Comparison of ENCODE assay signal across 8 mouse cellular contexts in the genomic region with DNA sequence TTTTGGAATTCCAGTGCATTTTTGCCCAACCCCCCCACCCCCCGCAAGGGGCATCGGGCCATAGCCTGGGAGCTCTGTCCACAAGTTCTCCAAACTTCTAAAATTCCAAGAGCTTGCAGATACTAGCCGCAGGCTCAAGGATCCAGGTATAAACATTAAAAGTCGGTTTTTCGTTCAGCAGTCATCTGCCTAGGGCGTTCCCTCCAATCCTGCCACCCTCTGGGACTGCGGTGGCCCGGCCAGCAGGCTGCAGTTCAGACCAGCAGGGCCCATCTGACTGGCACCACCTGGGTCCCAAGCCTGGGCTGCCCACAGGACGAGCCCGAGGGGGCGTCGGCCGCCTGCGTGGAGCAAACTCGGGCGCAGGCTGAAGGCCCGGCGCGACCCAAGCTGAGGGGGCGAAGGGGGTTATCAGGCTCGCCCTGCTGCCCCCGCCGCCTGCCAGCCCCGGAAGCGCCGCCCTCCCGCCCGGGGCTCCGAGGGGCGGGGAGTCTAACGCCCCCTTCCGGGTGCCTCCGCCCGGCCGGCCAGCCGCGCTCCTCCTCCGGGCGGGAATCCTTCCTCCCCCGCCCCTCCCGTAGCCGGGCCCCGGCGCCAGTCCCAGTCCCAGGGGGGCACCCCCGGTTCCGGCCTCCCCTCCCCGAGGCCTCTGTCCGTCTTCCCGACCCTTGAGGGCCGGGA. TPM values are rescaled to one million over a fixed set of nuclear protein-coding genes. Genes with fewer than 3 reads are reported as not detected.
DNase-seq lines count a peak whose midpoint lies in the region; ATAC-seq lines count a peak whose summit lies in the region.

No protein-coding gene starts in this region.

- H3K36me3 ChIP-seq in intestine, embryonic 15.5 days: no peaks in the 10 kb centered on the region
- no peaks in the 10 kb centered on the region for H3K36me3 ChIP-seq in liver, embryonic 11.5 days (ENCODE audit: control insufficient read depth, insufficient read depth, low read length)

- peak overlapping the region; percentile 70 for H3K4me2 ChIP-seq in intestine, embryonic 15.5 days (replicated peaks)
- peak overlapping the region; percentile 88 for H3K4me2 ChIP-seq in liver, embryonic 11.5 days

- peak overlapping the region; percentile 94 for H3K27ac ChIP-seq in intestine, embryonic 15.5 days
- peak overlapping the region; percentile 81 for H3K27ac ChIP-seq in liver, embryonic 11.5 days (ENCODE audit: low read depth, low read length)

- H3K9me3 ChIP-seq in intestine, embryonic 15.5 days: no peaks in the 10 kb centered on the region
- no peaks in the 10 kb centered on the region for H3K9me3 ChIP-seq in liver, embryonic 11.5 days (ENCODE audit: control insufficient read depth, low read length)

- H3K4me3 ChIP-seq in intestine, embryonic 15.5 days (replicated peaks): peak overlapping the region; percentile 99
- peak overlapping the region; percentile 72 for H3K4me3 ChIP-seq in liver, embryonic 11.5 days (ENCODE audit: low read depth, low read length)

- peak; percentile 88 for DNase-seq in 416B (ENCODE audit: low read depth)
- peak; percentile 94 for DNase-seq in embryo, embryonic 11 days
- peak; percentile 93 for DNase-seq in gastrocnemius, postnatal 25 days
- peak; percentile 92 for DNase-seq in liver, embryonic 11.5 days (ENCODE audit: low spot score)
- peak; percentile 22 to 73 for DNase-seq in monocyte, adult 2 months (ENCODE audit: low read depth in 1 of 2, low spot score in 2 of 2)
- DNase-seq in testis, postnatal 10 days (ENCODE audit: low spot score): peak; percentile 93

- peaks cover 7% of the 10 kb centered on the region for H3K4me1 ChIP-seq in intestine, embryonic 15.5 days (replicated peaks)
- H3K4me1 ChIP-seq in liver, embryonic 11.5 days (replicated peaks; ENCODE audit: control insufficient read depth, insufficient read depth, low read length): peaks cover 30% of the 10 kb centered on the region

- peak overlapping the region; percentile 98 for H3K9ac ChIP-seq in intestine, embryonic 15.5 days
- H3K9ac ChIP-seq in liver, embryonic 11.5 days (ENCODE audit: low read depth, low read length): peak overlapping the region; percentile 86

- WGBS in intestine, embryonic 15.5 days: under 1% methylated on average over 49 of the region's 50 CpGs
- WGBS in liver, embryonic 11.5 days: 2% methylated on average over 49 of the region's 50 CpGs

- peak; percentile 17 for ATAC-seq in activated CD4-positive, CD25-positive, alpha-beta regulatory T cell, adult 4 months
- ATAC-seq in intestine, embryonic 15.5 days: peak; percentile 89
- peak; percentile 74 for ATAC-seq in liver, embryonic 11.5 days (replicated peaks; ENCODE audit: low FRiP score)

- no peaks in the 10 kb centered on the region for H3K27me3 ChIP-seq in intestine, embryonic 15.5 days (replicated peaks)
- H3K27me3 ChIP-seq in liver, embryonic 11.5 days (replicated peaks; ENCODE audit: control insufficient read depth, insufficient read depth, low read length): no peaks in the 10 kb centered on the region

RNA-seq across cellular contexts. Expression of gene Sp2, which starts 5.7 kb away (rescaled TPM):
- polyA plus RNA-seq in activated CD4-positive, CD25-positive, alpha-beta regulatory T cell, adult 4 months (2017; shearing (Covaris generic)): 10 to 100 TPM; 22.5 to 26.6 TPM
- total RNA-seq in gastrocnemius, postnatal 25 days (2021): 1 to 10 TPM; 8.9 to 9.0 TPM
- 13.3 and 15.1 TPM in 2 replicates for polyA plus RNA-seq in intestine, embryonic 15.5 days (2015; fragmentation: Nextera tagmentation; extraction: Ambion mirVana)
- polyA plus RNA-seq in liver, embryonic 11.5 days (2014; fragmentation: Nextera tagmentation; extraction: Ambion mirVana): 18.3 and 18.9 TPM in 2 replicates

RNA-seq across cellular contexts. Expression of gene Pnpo, which starts 33.3 kb away (rescaled TPM):
- 10 to 100 TPM; 25.6 to 33.4 TPM for polyA plus RNA-seq in activated CD4-positive, CD25-positive, alpha-beta regulatory T cell, adult 4 months (2017; shearing (Covaris generic))
- 1 to 10 TPM; 7.0 to 8.3 TPM for total RNA-seq in gastrocnemius, postnatal 25 days (2021)
- 81.9 and 92.8 TPM in 2 replicates for polyA plus RNA-seq in intestine, embryonic 15.5 days (2015; fragmentation: Nextera tagmentation; extraction: Ambion mirVana)
- 206 and 226 TPM in 2 replicates for polyA plus RNA-seq in liver, embryonic 11.5 days (2014; fragmentation: Nextera tagmentation; extraction: Ambion mirVana)

RNA-seq across cellular contexts. Expression of gene Sp6, which starts 36.1 kb away (rescaled TPM):
- not detected for polyA plus RNA-seq in activated CD4-positive, CD25-positive, alpha-beta regulatory T cell, adult 4 months (2017; shearing (Covaris generic))
- total RNA-seq in gastrocnemius, postnatal 25 days (2021): under 1 TPM in 1 of 2 experiments, not detected in 1; 0.10 TPM
- polyA plus RNA-seq in intestine, embryonic 15.5 days (2015; fragmentation: Nextera tagmentation; extraction: Ambion mirVana): 0.29 and 0.30 TPM in 2 replicates
- 0.17 TPM in 1 of 2 replicates, not detected in the other for polyA plus RNA-seq in liver, embryonic 11.5 days (2014; fragmentation: Nextera tagmentation; extraction: Ambion mirVana)

RNA-seq across cellular contexts. Expression of gene Prr15l, which starts 49.1 kb away (rescaled TPM):
- polyA plus RNA-seq in activated CD4-positive, CD25-positive, alpha-beta regulatory T cell, adult 4 months (2017; shearing (Covaris generic)): under 1 TPM in 1 of 2 experiments, not detected in 1; 0.15 TPM
- not detected for total RNA-seq in gastrocnemius, postnatal 25 days (2021)
- polyA plus RNA-seq in intestine, embryonic 15.5 days (2015; fragmentation: Nextera tagmentation; extraction: Ambion mirVana): 84.7 and 86.9 TPM in 2 replicates
- polyA plus RNA-seq in liver, embryonic 11.5 days (2014; fragmentation: Nextera tagmentation; extraction: Ambion mirVana): 1.8 and 2.2 TPM in 2 replicates

RNA-seq across cellular contexts. Expression of gene Scrn2, which starts 52.7 kb away (rescaled TPM):
- polyA plus RNA-seq in activated CD4-positive, CD25-positive, alpha-beta regulatory T cell, adult 4 months (2017; shearing (Covaris generic)): 10 to 100 TPM in 1 of 2 experiments, 1 to 10 TPM in 1; 5.4 to 10.6 TPM
- 1 to 10 TPM; 9.3 to 9.4 TPM for total RNA-seq in gastrocnemius, postnatal 25 days (2021)
- 18.1 and 21.9 TPM in 2 replicates for polyA plus RNA-seq in intestine, embryonic 15.5 days (2015; fragmentation: Nextera tagmentation; extraction: Ambion mirVana)
- polyA plus RNA-seq in liver, embryonic 11.5 days (2014; fragmentation: Nextera tagmentation; extraction: Ambion mirVana): 16.4 and 17.6 TPM in 2 replicates

Comparison
In these comparisons a context has a peak if more than half of its experiments do, and no peak if none do; other contexts are left out.
1. Peak in every context shown above with its lines: DNase-seq, ATAC-seq, H3K4me3 ChIP-seq and H3K27ac ChIP-seq.
2. ATAC-seq: peak in every context shown above with its lines; median percentile 89 in intestine, embryonic 15.5 days; 74 in liver, embryonic 11.5 days; 17 in activated CD4-positive, CD25-positive, alpha-beta regulatory T cell, adult 4 months.